Mouse (Mus musculus) forebrain, embryonic 15.5 days (tissue): ENCODE data around the gene Rock2. TPM values are rescaled to one million over a fixed set of nuclear protein-coding genes. Genes with fewer than 3 reads are reported as not detected.

Source experiments
- ATAC-seq: fragments of 200-750 bp; cut with Nextera tagmentation; replicated peaks from 2 replicates; pipeline ENCODE4 v1.8.0; 2017; ENCODE audit warnings: mild to moderate bottlenecking, moderate TSS enrichment, moderate library complexity
- H3K27ac ChIP-seq: fragments of 300-500 bp; sonication (generic); replicated peaks from 2 replicates; pipeline ENCODE4 v1.5.1; 2015; ENCODE audit warnings: mild to moderate bottlenecking, inconsistent platforms
- H3K27me3 ChIP-seq: fragments of 300-500 bp; sonication (generic); 2 replicates; pipeline ENCODE4 v1.6.1; 2015; ENCODE audit warnings: inconsistent platforms
- H3K36me3 ChIP-seq: fragments of 300-500 bp; sonication (generic); 2 replicates; pipeline ENCODE4 v1.6.1; 2015; ENCODE audit warnings: mild to moderate bottlenecking, inconsistent platforms
- H3K4me1 ChIP-seq: fragments of 300-500 bp; sonication (generic); 2 replicates; pipeline ENCODE4 v1.6.1; 2015; ENCODE audit warnings: inconsistent platforms
- H3K4me2 ChIP-seq: fragments of 300-500 bp; sonication (generic); replicated peaks from 2 replicates; pipeline ENCODE4 v1.6.1; 2015; ENCODE audit warnings: mild to moderate bottlenecking, inconsistent platforms
- H3K4me3 ChIP-seq: fragments of 300-500 bp; sonication (generic); 2 replicates; pipeline ENCODE4 v1.5.1; 2015; ENCODE audit warnings: mild to moderate bottlenecking, inconsistent platforms
- H3K9ac ChIP-seq: fragments of 300-500 bp; sonication (generic); replicated peaks from 2 replicates; pipeline ENCODE4 v1.6.1; 2015; ENCODE audit warnings: mild to moderate bottlenecking, inconsistent platforms
- H3K9me3 ChIP-seq: fragments of 300-500 bp; sonication (generic); 2 replicates; pipeline ENCODE4 v1.6.1; 2016; ENCODE audit warnings: inconsistent platforms
- WGBS: fragments of 180-500 bp; shearing (Covaris S2); methylation state at CpG from one replicate; pipeline ENCODE4 v1.1.7; 2015; ENCODE audit warnings: mixed read lengths; 5-methylcytosine and 5-hydroxymethylcytosine counted together
- polyA plus RNA-seq: library from polyadenylated mRNA; unstranded; fragments of >200 nt; fragmentation: Nextera tagmentation; extraction: Ambion mirVana; gene quantifications from 2 replicates; pipeline ENCODE4 v1.2.1, GENCODE M21; 2015

Gene Rock2
- polyA plus RNA-seq, 1 experiment from 2014 or later: 16.9 TPM

GRCm38 (mm10) chr12:16893656-16894395, 869 bp upstream of the Rock2 start:
- Histone ChIP-seq H3K36me3 (no peaks in the 10 kb centered on the region), H3K27me3 (no peaks in the 10 kb centered on the region), H3K4me1 (peaks cover 36% of the 10 kb centered on the region), H3K27ac (peak overlapping the region; percentile 96), H3K4me3 (peak overlapping the region; percentile 76), H3K9ac (peak overlapping the region; percentile 91), H3K9me3 (no peaks in the 10 kb centered on the region), H3K4me2 (peak overlapping the region; percentile 84)
- ATAC-seq: no peak
- 5% methylated on average over 18 of the region's 18 CpGs for WGBS

GRCm38 (mm10) chr12:16895221-16895928, 680 bp downstream of the Rock2 start:
- H3K4me1 ChIP-seq: peaks cover 39% of the 10 kb centered on the region
- no peaks in the 10 kb centered on the region for H3K36me3 ChIP-seq
- peak overlapping the region; percentile 96 for H3K27ac ChIP-seq
- WGBS: under 1% methylated on average over 24 of the region's 41 CpGs
- no peaks in the 10 kb centered on the region for H3K27me3 ChIP-seq
- ATAC-seq: peak; percentile 74
- H3K4me3 ChIP-seq: peak overlapping the region; percentile 76
- H3K9me3 ChIP-seq: no peaks in the 10 kb centered on the region
- H3K9ac ChIP-seq: peak overlapping the region; percentile 91
- peak overlapping the region; percentile 70 for H3K4me2 ChIP-seq

GRCm38 (mm10) chr12:16896073-16896789, 1.5 kb downstream of the Rock2 start:
- no peaks in the 10 kb centered on the region for H3K36me3 ChIP-seq
- H3K4me3 ChIP-seq: peak overlapping the region; percentile 76
- no peaks in the 10 kb centered on the region for H3K9me3 ChIP-seq
- H3K9ac ChIP-seq: peak overlapping the region; percentile 91
- H3K27ac ChIP-seq: no peak overlapping the region
- peak overlapping the region; percentile 70 for H3K4me2 ChIP-seq
- H3K4me1 ChIP-seq: peaks cover 39% of the 10 kb centered on the region
- no peak for ATAC-seq
- WGBS: 21% methylated on average over 8 of the region's 8 CpGs
- no peaks in the 10 kb centered on the region for H3K27me3 ChIP-seq

GRCm38 (mm10) chr12:16897225-16897624, 2.5 kb downstream of the Rock2 start:
- peak overlapping the region; percentile 70; the same call in 1 of the 2 replicates for H3K4me2 ChIP-seq
- no peaks in the 10 kb centered on the region for H3K36me3 ChIP-seq
- no peak overlapping the region for H3K4me3 ChIP-seq
- no peaks in the 10 kb centered on the region for H3K9me3 ChIP-seq
- H3K27ac ChIP-seq: no peak overlapping the region
- WGBS: 72% methylated on average over 2 of the region's 2 CpGs
- no peaks in the 10 kb centered on the region for H3K27me3 ChIP-seq
- no peak overlapping the region for H3K9ac ChIP-seq
- no peak for ATAC-seq
- peaks cover 39% of the 10 kb centered on the region for H3K4me1 ChIP-seq

- Histone ChIP-seq H3K4me1 (peaks cover 39% of the 10 kb centered on the region), H3K27ac (no peak overlapping the region), H3K9ac (no peak overlapping the region), H3K27me3 (no peaks in the 10 kb centered on the region), H3K9me3 (no peaks in the 10 kb centered on the region), H3K36me3 (no peaks in the 10 kb centered on the region), H3K4me3 (no peak overlapping the region), H3K4me2 (no peak overlapping the region)
- ATAC-seq: no peak
- 63% methylated on average over 2 of the region's 2 CpGs for WGBS
Observed at GRCm38 (mm10) chr12:16898221-16898620, 3.5 kb downstream of the Rock2 start.

- Histone ChIP-seq H3K4me3 (no peak overlapping the region), H3K9me3 (no peaks in the 10 kb centered on the region), H3K9ac (no peak overlapping the region), H3K27me3 (no peaks in the 10 kb centered on the region), H3K4me2 (no peak overlapping the region), H3K4me1 (peaks cover 35% of the 10 kb centered on the region), H3K27ac (no peak overlapping the region), H3K36me3 (no peaks in the 10 kb centered on the region)
- ATAC-seq: no peak
Observed at GRCm38 (mm10) chr12:16898790-16899189, 4.1 kb downstream of the Rock2 start.

- WGBS: 81% methylated on average over 3 of the region's 3 CpGs
- Histone ChIP-seq H3K36me3 (no peaks in the 10 kb centered on the region), H3K4me2 (no peak overlapping the region), H3K9ac (no peak overlapping the region), H3K4me3 (no peak overlapping the region), H3K9me3 (no peaks in the 10 kb centered on the region), H3K27ac (no peak overlapping the region), H3K27me3 (no peaks in the 10 kb centered on the region), H3K4me1 (peaks cover 30% of the 10 kb centered on the region)
- no peak for ATAC-seq
Observed at GRCm38 (mm10) chr12:16900625-16901222, 6.0 kb downstream of the Rock2 start.

GRCm38 (mm10) chr12:16903949-16904635, 9.4 kb downstream of the Rock2 start:
- Histone ChIP-seq H3K4me1 (no peaks in the 10 kb centered on the region), H3K27ac (no peak overlapping the region), H3K36me3 (no peaks in the 10 kb centered on the region), H3K4me2 (no peak overlapping the region), H3K9ac (no peak overlapping the region), H3K27me3 (no peaks in the 10 kb centered on the region), H3K4me3 (no peak overlapping the region), H3K9me3 (no peaks in the 10 kb centered on the region)
- 87% methylated on average over 2 of the region's 2 CpGs for WGBS
- no peak for ATAC-seq

GRCm38 (mm10) chr12:16907282-16907846, 12.7 kb downstream of the Rock2 start:
- H3K36me3 ChIP-seq: no peaks in the 10 kb centered on the region
- H3K9ac ChIP-seq: no peak overlapping the region
- no peak overlapping the region for H3K4me2 ChIP-seq
- 73% methylated on average over 1 of the region's 1 CpGs for WGBS
- no peak overlapping the region for H3K27ac ChIP-seq
- no peak overlapping the region for H3K4me3 ChIP-seq
- no peaks in the 10 kb centered on the region for H3K27me3 ChIP-seq
- ATAC-seq: no peak
- no peaks in the 10 kb centered on the region for H3K9me3 ChIP-seq
- H3K4me1 ChIP-seq: no peaks in the 10 kb centered on the region

- Histone ChIP-seq H3K9me3 (no peaks in the 10 kb centered on the region), H3K27ac (no peak overlapping the region), H3K27me3 (no peaks in the 10 kb centered on the region), H3K4me2 (no peak overlapping the region), H3K4me1 (no peaks in the 10 kb centered on the region), H3K36me3 (no peaks in the 10 kb centered on the region), H3K9ac (no peak overlapping the region), H3K4me3 (no peak overlapping the region)
- no peak for ATAC-seq
- 92% methylated on average over 1 of the region's 1 CpGs for WGBS
Observed at GRCm38 (mm10) chr12:16907953-16908648, 13.4 kb downstream of the Rock2 start.

- Histone ChIP-seq H3K4me2 (no peak overlapping the region), H3K36me3 (no peaks in the 10 kb centered on the region), H3K9ac (no peak overlapping the region), H3K4me3 (no peak overlapping the region), H3K27ac (no peak overlapping the region), H3K4me1 (no peaks in the 10 kb centered on the region), H3K9me3 (no peaks in the 10 kb centered on the region), H3K27me3 (no peaks in the 10 kb centered on the region)
- 54% methylated on average over 2 of the region's 3 CpGs for WGBS
- ATAC-seq: no peak
Observed at GRCm38 (mm10) chr12:16911524-16911923, 16.8 kb downstream of the Rock2 start.
